Mouse (Mus musculus) MEL (cell line): ENCODE data around the gene Slc4a1. TPM values are rescaled to one million over a fixed set of nuclear protein-coding genes. Genes with fewer than 3 reads are reported as not detected.

Experiments used
- DNase-seq: peaks from one replicate; pipeline ENCODE4 v3.0.0; 2011; ENCODE audit warnings: low read depth, low spot score
- H3K27ac ChIP-seq: 2 replicates; pipeline ENCODE4 v1.5.1; 2012; ENCODE audit warnings: low read depth, mild to moderate bottlenecking, control low read depth, low read length, moderate library complexity; ENCODE audit not compliant: control insufficient read depth
- H3K27me3 ChIP-seq, 2 experiments: fragments of 150-350 bp in 1 of 2; sonication (generic) in 1 of 2; 2 replicates each; pipeline ENCODE4 v1.6.1; 2012; ENCODE audit warnings: low read length in 2 of 2, mild to moderate bottlenecking in 2 of 2, improper control_type of control experiment in 1 of 2, moderate library complexity in 1 of 2; ENCODE audit not compliant: insufficient read depth in 2 of 2, control insufficient read depth in 1 of 2
- H3K36me3 ChIP-seq, 2 experiments: 2 replicates each; pipeline ENCODE4 v1.6.1; 2012 to 2014; ENCODE audit warnings: low read length in 2 of 2, improper control_type of control experiment in 1 of 2, inconsistent platforms in 1 of 2, mild to moderate bottlenecking in 1 of 2; ENCODE audit not compliant: insufficient read depth in 2 of 2, control insufficient read depth in 1 of 2
- H3K4me1 ChIP-seq, 2 experiments: fragments of 150-350 bp in 1 of 2; sonication (generic) in 1 of 2; 2 replicates each; pipeline ENCODE4 v1.6.1; 2012; ENCODE audit warnings: low read length in 2 of 2, improper control_type of control experiment in 1 of 2, mild to moderate bottlenecking in 1 of 2; ENCODE audit not compliant: insufficient read depth in 2 of 2, control insufficient read depth in 1 of 2
- H3K4me3 ChIP-seq, 2 experiments: fragments of 150-350 bp in 1 of 2; sonication (generic) in 1 of 2; 2 replicates each; pipeline ENCODE4 v1.5.1; 2012; ENCODE audit warnings: low read depth in 2 of 2, low read length in 2 of 2, mild to moderate bottlenecking in 2 of 2, moderate library complexity in 2 of 2, control low read depth in 1 of 2, improper control_type of control experiment in 1 of 2; ENCODE audit not compliant: control insufficient read depth in 1 of 2, insufficient read depth in 1 of 2
- H3K79me2 ChIP-seq: 2 replicates; pipeline ENCODE4 v1.6.1; 2012; ENCODE audit warnings: mild to moderate bottlenecking, low read length, moderate library complexity; ENCODE audit not compliant: control insufficient read depth, poor library complexity, insufficient read depth
- H3K9ac ChIP-seq: 2 replicates; pipeline ENCODE4 v1.6.1; 2012; ENCODE audit warnings: low read depth, mild to moderate bottlenecking, control low read depth, low read length, moderate library complexity; ENCODE audit not compliant: control insufficient read depth, poor library complexity, severe bottlenecking
- H3K9me3 ChIP-seq: fragments of 150-350 bp; sonication (generic); replicated peaks from 2 replicates; pipeline ENCODE4 v1.6.1; 2012; ENCODE audit warnings: mild to moderate bottlenecking, low read length, improper control_type of control experiment, moderate library complexity; ENCODE audit not compliant: insufficient read depth
- BHLHE40 ChIP-seq: IDR thresholded peaks from 2 replicates; pipeline ENCODE4 v1.6.1; 2012; ENCODE audit warnings: low read depth, mild to moderate bottlenecking, inconsistent platforms, low read length, improper control_type of control experiment, borderline replicate concordance
- CHD1 ChIP-seq: IDR thresholded peaks from 2 replicates; pipeline ENCODE4 v1.6.1; 2012; ENCODE audit warnings: low read depth, mild to moderate bottlenecking, inconsistent platforms, low read length, improper control_type of control experiment
- E2F4 ChIP-seq: IDR thresholded peaks from 2 replicates; pipeline ENCODE4 v1.6.1; 2011; ENCODE audit warnings: low read depth, low read length, improper control_type of control experiment, borderline replicate concordance
- EP300 ChIP-seq, 2 experiments: IDR thresholded peaks; 2 replicates each; pipeline ENCODE4 v1.6.1; 2011; ENCODE audit warnings: improper control_type of control experiment in 2 of 2, low read length in 2 of 2, low read depth in 1 of 2, mild to moderate bottlenecking in 1 of 2
- ETS1 ChIP-seq: IDR thresholded peaks from 2 replicates; pipeline ENCODE4 v1.6.1; 2012; ENCODE audit warnings: low read depth, mild to moderate bottlenecking, inconsistent platforms, low read length, improper control_type of control experiment, moderate library complexity
- GATA1 ChIP-seq: IDR thresholded peaks from 2 replicates; pipeline ENCODE4 v1.6.1; 2011; ENCODE audit warnings: low read depth, low read length, improper control_type of control experiment
- HCFC1 ChIP-seq: IDR thresholded peaks from 2 replicates; pipeline ENCODE4 v1.6.1; 2012; ENCODE audit warnings: low read depth, mild to moderate bottlenecking, inconsistent platforms, low read length, improper control_type of control experiment, moderate library complexity
- MAFK ChIP-seq: IDR thresholded peaks from 2 replicates; pipeline ENCODE4 v1.6.1; 2011; ENCODE audit warnings: low read depth, mild to moderate bottlenecking, low read length, improper control_type of control experiment, borderline replicate concordance
- MAZ ChIP-seq: IDR thresholded peaks from 2 replicates; pipeline ENCODE4 v1.6.1; 2012; ENCODE audit warnings: low read depth, mild to moderate bottlenecking, inconsistent platforms, low read length, improper control_type of control experiment
- MYC ChIP-seq: IDR thresholded peaks from 2 replicates; pipeline ENCODE4 v1.6.1; 2011; ENCODE audit warnings: low read depth, mild to moderate bottlenecking, low read length, improper control_type of control experiment, moderate library complexity
- NELFE ChIP-seq: IDR thresholded peaks from 2 replicates; pipeline ENCODE4 v1.6.1; 2011; ENCODE audit warnings: low read depth, low read length, improper control_type of control experiment
- POLR2A ChIP-seq, 2 experiments: IDR thresholded peaks; 2 replicates each; pipeline ENCODE4 v1.6.1; 2011 to 2012; ENCODE audit warnings: low read length in 2 of 2, mild to moderate bottlenecking in 2 of 2, control low read depth in 1 of 2, improper control_type of control experiment in 1 of 2, low read depth in 1 of 2, moderate library complexity in 1 of 2; ENCODE audit not compliant: control insufficient read depth in 1 of 2, insufficient read depth in 1 of 2, poor library complexity in 1 of 2
- POLR2AphosphoS2 ChIP-seq: IDR thresholded peaks from 2 replicates; pipeline ENCODE4 v1.6.1; 2011; ENCODE audit warnings: low read length, improper control_type of control experiment
- RAD21 ChIP-seq: IDR thresholded peaks from 2 replicates; pipeline ENCODE4 v1.6.1; 2011; ENCODE audit warnings: mild to moderate bottlenecking, low read depth, low read length, improper control_type of control experiment
- RCOR1 ChIP-seq: IDR thresholded peaks from 2 replicates; pipeline ENCODE4 v1.6.1; 2012; ENCODE audit warnings: low read depth, mild to moderate bottlenecking, inconsistent platforms, low read length, improper control_type of control experiment
- SIN3A ChIP-seq: IDR thresholded peaks from 2 replicates; pipeline ENCODE4 v1.6.1; 2012; ENCODE audit warnings: low read length, improper control_type of control experiment, inconsistent platforms
- SMC3 ChIP-seq: IDR thresholded peaks from 2 replicates; pipeline ENCODE4 v1.6.1; 2011; ENCODE audit warnings: low read depth, low read length, improper control_type of control experiment
- USF2 ChIP-seq, 2 experiments: IDR thresholded peaks; 2 replicates each; pipeline ENCODE4 v1.6.1; 2011 to 2012; ENCODE audit warnings: improper control_type of control experiment in 2 of 2, low read length in 2 of 2, borderline replicate concordance in 1 of 2, inconsistent platforms in 1 of 2, low read depth in 1 of 2, mild to moderate bottlenecking in 1 of 2; ENCODE audit not compliant: insufficient read depth in 1 of 2
- ZKSCAN1 ChIP-seq: IDR thresholded peaks from 2 replicates; pipeline ENCODE4 v1.6.1; 2012; ENCODE audit warnings: low read depth, mild to moderate bottlenecking, inconsistent platforms, low read length, improper control_type of control experiment, moderate library complexity
- polyA plus RNA-seq, 2 experiments: library from polyadenylated mRNA; stranded (reverse) in 1 of 2; unstranded in 1 of 2; fragments of >175 nt in 1 of 2; fragments of >200 nt in 1 of 2; gene quantifications; 2 replicates each; pipeline versions ENCODE4 v1.2.1 to v1.2.4; 2012; ENCODE audit warnings: low replicate concordance in 2 of 2, low read depth in 1 of 2; ENCODE audit not compliant: insufficient read length in 2 of 2, insufficient read depth in 1 of 2, missing spikeins in 1 of 2
- total RNA-seq: library from RNA; depleted of rRNA; stranded (reverse); fragments of 300-350 nt; gene quantifications from 2 replicates; pipeline ENCODE4 v1.2.3, GENCODE M21; 2012

The Slc4a1 gene
- total and polyA plus RNA-seq, 3 experiments = 0.23 to 0.35 TPM; not detected in 1

GRCm38 (mm10) chr11:102404161-102405010 lies 38.4 kb upstream of the Slc4a1 start:
- H3K36me3 ChIP-seq = peaks cover 0 to 8% of the 10 kb centered on the region in 2 experiments; a peak in 2 of 4 replicates
- no peak overlapping the region for H3K4me3 ChIP-seq
- no peak for DNase-seq
- peaks cover 2 to 9% of the 10 kb centered on the region in 2 experiments for H3K4me1 ChIP-seq
- H3K27ac ChIP-seq = no peak overlapping the region
- TF ChIP-seq SIN3A (no peak), ZKSCAN1 (no peak), POLR2AphosphoS2 (no peak)
- H3K9ac ChIP-seq = no peak overlapping the region
- peaks cover 19% of the 10 kb centered on the region for H3K79me2 ChIP-seq
- H3K9me3 ChIP-seq = no peaks in the 10 kb centered on the region
- no peaks in the 10 kb centered on the region for H3K27me3 ChIP-seq

- Histone ChIP-seq H3K79me2 (peaks cover 19% of the 10 kb centered on the region), H3K9ac (no peak overlapping the region), H3K9me3 (no peaks in the 10 kb centered on the region), H3K36me3 (peaks cover 0 to 5% of the 10 kb centered on the region in 2 experiments; a peak in 2 of 4 replicates), H3K4me3 (no peak overlapping the region), H3K27me3 (no peaks in the 10 kb centered on the region), H3K27ac (no peak overlapping the region), H3K4me1 (peaks cover 0 to 5% of the 10 kb centered on the region in 2 experiments; a peak in 3 of 4 replicates)
- no peak for TF ChIP-seq POLR2A (IDR thresholded peaks at IDR 0.05; ENCODE audit: control insufficient read depth in 1 of 2, insufficient read depth in 1 of 2, low read depth in 1 of 2, low read length in 2 of 2, poor library complexity in 1 of 2)
- TF ChIP-seq HCFC1 = no peak
- DNase-seq = no peak
These were observed 37.7 kb upstream of the Slc4a1 start for GRCm38 (mm10) chr11:102403657-102404056.

GRCm38 (mm10) chr11:102401898-102402500 lies 36.0 kb upstream of the Slc4a1 start:
- H3K36me3 ChIP-seq = peaks cover 0 to 5% of the 10 kb centered on the region in 2 experiments; a peak in 2 of 4 replicates
- no peaks in the 10 kb centered on the region for H3K9me3 ChIP-seq
- TF ChIP-seq MYC = no peak
- TF ChIP-seq ZKSCAN1 = no peak
- no peak for TF ChIP-seq SMC3
- no peak for TF ChIP-seq BHLHE40
- no peak for TF ChIP-seq EP300 (IDR thresholded peaks at IDR 0.05; ENCODE audit: low read depth in 1 of 2, low read length in 2 of 2)
- TF ChIP-seq MAFK = no peak
- no peak for TF ChIP-seq NELFE
- peak; percentile 59 for TF ChIP-seq POLR2AphosphoS2
- TF ChIP-seq CHD1 = no peak
- TF ChIP-seq GATA1 = no peak
- peak in 1 of 2 experiments; percentile 33; a peak in 1 of 4 replicates for TF ChIP-seq POLR2A (IDR thresholded peaks at IDR 0.05; ENCODE audit: control insufficient read depth in 1 of 2, insufficient read depth in 1 of 2, low read depth in 1 of 2, low read length in 2 of 2, poor library complexity in 1 of 2)
- TF ChIP-seq MAZ = no peak
- no peak for TF ChIP-seq RAD21
- no peak for TF ChIP-seq E2F4
- TF ChIP-seq ETS1 = no peak
- TF ChIP-seq USF2 (IDR thresholded peaks at IDR 0.05; ENCODE audit: borderline replicate concordance in 1 of 2, insufficient read depth in 1 of 2, low read depth in 1 of 2, low read length in 2 of 2) = no peak
- no peak for TF ChIP-seq RCOR1
- DNase-seq = no peak
- no peak overlapping the region for H3K27ac ChIP-seq
- H3K27me3 ChIP-seq = no peaks in the 10 kb centered on the region
- peaks cover 0 to 5% of the 10 kb centered on the region in 2 experiments; a peak in 3 of 4 replicates for H3K4me1 ChIP-seq
- no peak overlapping the region for H3K4me3 ChIP-seq
- H3K9ac ChIP-seq = no peak overlapping the region
- H3K79me2 ChIP-seq = peaks cover 11% of the 10 kb centered on the region
